Mouse (Mus musculus) neural tube, embryonic 13.5 days (tissue): ENCODE results near the gene Synj2bp. TPM values are rescaled to one million over a fixed set of nuclear protein-coding genes. Genes with fewer than 3 reads are reported as not detected.
A peak's percentile ranks its signal among the peaks of the same experiment; 100 is the strongest.
"Not testable (repeated sequence)": the region's sequence is repeated elsewhere in the genome, so short reads cannot be mapped to it uniquely, and the experiment has no call there.

Experiments used
- ATAC-seq: fragments of 200-750 bp; cut with Nextera tagmentation; 2 replicates; pipeline ENCODE4 v1.8.0; 2017; ENCODE audit warnings: low read depth, mild to moderate bottlenecking, moderate TSS enrichment, moderate library complexity
- H3K27ac ChIP-seq: fragments of 300-500 bp; sonication (generic); replicated peaks from 2 replicates; pipeline ENCODE4 v1.5.1; 2015; ENCODE audit warnings: moderate library complexity, mild to moderate bottlenecking, inconsistent platforms
- H3K27me3 ChIP-seq: fragments of 300-500 bp; sonication (generic); 2 replicates; pipeline ENCODE4 v1.6.1; 2015; ENCODE audit warnings: mild to moderate bottlenecking, inconsistent platforms
- H3K36me3 ChIP-seq: fragments of 300-500 bp; sonication (generic); 2 replicates; pipeline ENCODE4 v1.6.1; 2015; ENCODE audit warnings: mild to moderate bottlenecking, inconsistent platforms
- H3K4me1 ChIP-seq: fragments of 300-500 bp; sonication (generic); replicated peaks from 2 replicates; pipeline ENCODE4 v1.6.1; 2015; ENCODE audit warnings: inconsistent platforms
- H3K4me2 ChIP-seq: fragments of 300-500 bp; sonication (generic); 2 replicates; pipeline ENCODE4 v1.6.1; 2015; ENCODE audit warnings: inconsistent platforms, mild to moderate bottlenecking, moderate library complexity
- H3K4me3 ChIP-seq: fragments of 300-500 bp; sonication (generic); 2 replicates; pipeline ENCODE4 v1.5.1; 2015; ENCODE audit warnings: mild to moderate bottlenecking, inconsistent platforms
- H3K9ac ChIP-seq: fragments of 300-500 bp; sonication (generic); 2 replicates; pipeline ENCODE4 v1.6.1; 2015; ENCODE audit warnings: moderate library complexity, mild to moderate bottlenecking, inconsistent platforms
- H3K9me3 ChIP-seq: fragments of 300-500 bp; sonication (generic); 2 replicates; pipeline ENCODE4 v1.6.1; 2016; ENCODE audit warnings: inconsistent platforms
- WGBS: fragments of 180-500 bp; shearing (Covaris S2); methylation state at CpG from one replicate; pipeline ENCODE4 v1.1.7; 2015; 5-methylcytosine and 5-hydroxymethylcytosine counted together
- polyA plus RNA-seq: library from polyadenylated mRNA; unstranded; fragments of >200 nt; fragmentation: Nextera tagmentation; extraction: Ambion mirVana; gene quantifications from 2 replicates; pipeline ENCODE4 v1.2.1, GENCODE M21; 2015

Synj2bp gene
- polyA plus RNA-seq, 1 experiment from 2014 or later = 30.8 TPM

DNA sequence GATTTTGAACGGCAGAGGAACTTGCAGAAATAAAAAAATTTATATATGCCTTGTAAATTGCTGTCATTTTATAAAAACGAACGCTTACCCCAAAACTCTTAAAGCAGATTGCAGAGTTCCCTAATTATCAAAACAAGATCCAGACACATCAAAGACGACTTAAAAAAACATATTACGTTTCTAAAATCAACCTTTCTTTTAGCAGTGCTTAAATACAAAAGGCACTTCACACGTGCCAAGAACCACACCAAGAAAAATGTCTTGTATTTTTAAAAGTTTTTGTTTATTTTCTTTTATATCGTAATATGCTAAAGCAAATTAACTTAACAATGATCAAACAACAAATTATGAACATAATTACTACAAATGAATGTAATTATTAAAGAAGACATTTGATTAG, 48.5 kb downstream of the Synj2bp start:
- Histone ChIP-seq H3K9ac (peak overlapping the region; percentile 79), H3K27ac (peak overlapping the region; percentile 96; the same call in 1 of the 2 replicates), H3K4me2 (peak overlapping the region; percentile 69), H3K4me1 (peaks cover 14% of the 10 kb centered on the region), H3K27me3 (no peaks in the 10 kb centered on the region), H3K36me3 (peaks cover 3% of the 10 kb centered on the region; the same call in 1 of the 2 replicates), H3K9me3 (no peaks in the 10 kb centered on the region), H3K4me3 (peak overlapping the region; percentile 73)
- 4% methylated on average over 7 of the region's 7 CpGs for WGBS
- ATAC-seq = no peak

DNA sequence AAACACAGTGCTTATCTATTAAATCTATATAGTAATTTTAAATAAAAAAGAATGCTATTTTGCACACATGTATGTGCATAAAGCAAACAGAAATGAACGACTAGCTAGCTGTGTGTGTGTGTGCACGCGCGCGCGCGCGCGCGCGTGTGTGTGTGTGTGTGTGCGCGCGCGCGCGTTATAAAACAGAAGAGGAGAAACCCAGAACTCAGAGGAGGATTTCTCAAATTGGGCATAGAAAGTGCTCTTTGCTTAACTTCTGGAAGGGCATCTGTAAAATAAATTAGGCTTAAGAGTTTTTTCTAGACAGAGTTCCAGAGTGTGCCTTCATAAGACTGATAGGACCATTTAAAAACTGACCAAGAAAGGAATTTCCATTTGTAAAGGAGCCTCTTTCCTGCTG, 49.1 kb downstream of the Synj2bp start:
- 39% methylated on average over 17 of the region's 17 CpGs for WGBS
- peaks cover 3% of the 10 kb centered on the region; the same call in 1 of the 2 replicates for H3K36me3 ChIP-seq
- H3K9me3 ChIP-seq = no peaks in the 10 kb centered on the region
- ATAC-seq = no peak
- H3K27ac ChIP-seq = peak overlapping the region; percentile 52; the same call in 1 of the 2 replicates
- H3K27me3 ChIP-seq = no peaks in the 10 kb centered on the region
- peak overlapping the region; percentile 69 for H3K4me2 ChIP-seq
- H3K9ac ChIP-seq = peak overlapping the region; percentile 63
- H3K4me1 ChIP-seq = peaks cover 14% of the 10 kb centered on the region
- H3K4me3 ChIP-seq = peak overlapping the region; percentile 73

GRCm38 (mm10) chr12:81459051-81459450, 73.7 kb downstream of the Synj2bp start:
- WGBS = 95% methylated on average over 7 of the region's 7 CpGs
- peaks cover 19% of the 10 kb centered on the region for H3K36me3 ChIP-seq
- H3K4me2 ChIP-seq, H3K27me3 ChIP-seq, H3K4me3 ChIP-seq, H3K27ac ChIP-seq, ATAC-seq, H3K9ac ChIP-seq, H3K4me1 ChIP-seq: not testable (repeated sequence)
- peaks cover 17% of the 10 kb centered on the region for H3K9me3 ChIP-seq

Other genes starting within 250 kb of the Synj2bp start
- gene Slc8a3, start 199.7 kb downstream of the Synj2bp start, polyA plus RNA-seq = 5.2 and 6.7 TPM in 2 replicates
- 0.23 and 0.31 TPM in 2 replicates for gene Gm4787, start 153.4 kb downstream of the Synj2bp start, polyA plus RNA-seq
- 0.50 and 0.63 TPM in 2 replicates for gene Adam4, start 111.0 kb downstream of the Synj2bp start, polyA plus RNA-seq
- gene Cox16, start 47.8 kb downstream of the Synj2bp start, polyA plus RNA-seq = 152 and 167 TPM in 2 replicates
- gene Gm20498, start within 50 bp of the Synj2bp start, polyA plus RNA-seq = 42.2 and 46.3 TPM in 2 replicates
- 0.88 and 1.1 TPM in 2 replicates for gene Adam21, start 35.6 kb upstream of the Synj2bp start, polyA plus RNA-seq
- gene Med6, start 62.1 kb upstream of the Synj2bp start, polyA plus RNA-seq = 56.1 and 59.3 TPM in 2 replicates
- gene Ttc9, start 98.3 kb upstream of the Synj2bp start, polyA plus RNA-seq = 12.6 and 14.2 TPM in 2 replicates
- 8.1 and 9.4 TPM in 2 replicates for gene Map3k9, start 248.3 kb upstream of the Synj2bp start, polyA plus RNA-seq